Mouse (Mus musculus) cerebellum, adult 2 months (tissue): ENCODE data around the gene Spsb4.

Source experiments
- CTCF ChIP-seq: fragments of 200-500 bp; IDR thresholded peaks from 2 replicates; pipeline ENCODE4 v1.5.1; 2011; ENCODE audit warnings: low read depth, mild to moderate bottlenecking, control low read depth, low read length, moderate library complexity, borderline replicate concordance; ENCODE audit not compliant: insufficient read depth
- POLR2A ChIP-seq: fragments of 200-500 bp; IDR thresholded peaks from 2 replicates; pipeline ENCODE4 v1.6.1; 2011; ENCODE audit warnings: low read length, control low read depth, borderline replicate concordance; ENCODE audit not compliant: insufficient read depth

DNA sequence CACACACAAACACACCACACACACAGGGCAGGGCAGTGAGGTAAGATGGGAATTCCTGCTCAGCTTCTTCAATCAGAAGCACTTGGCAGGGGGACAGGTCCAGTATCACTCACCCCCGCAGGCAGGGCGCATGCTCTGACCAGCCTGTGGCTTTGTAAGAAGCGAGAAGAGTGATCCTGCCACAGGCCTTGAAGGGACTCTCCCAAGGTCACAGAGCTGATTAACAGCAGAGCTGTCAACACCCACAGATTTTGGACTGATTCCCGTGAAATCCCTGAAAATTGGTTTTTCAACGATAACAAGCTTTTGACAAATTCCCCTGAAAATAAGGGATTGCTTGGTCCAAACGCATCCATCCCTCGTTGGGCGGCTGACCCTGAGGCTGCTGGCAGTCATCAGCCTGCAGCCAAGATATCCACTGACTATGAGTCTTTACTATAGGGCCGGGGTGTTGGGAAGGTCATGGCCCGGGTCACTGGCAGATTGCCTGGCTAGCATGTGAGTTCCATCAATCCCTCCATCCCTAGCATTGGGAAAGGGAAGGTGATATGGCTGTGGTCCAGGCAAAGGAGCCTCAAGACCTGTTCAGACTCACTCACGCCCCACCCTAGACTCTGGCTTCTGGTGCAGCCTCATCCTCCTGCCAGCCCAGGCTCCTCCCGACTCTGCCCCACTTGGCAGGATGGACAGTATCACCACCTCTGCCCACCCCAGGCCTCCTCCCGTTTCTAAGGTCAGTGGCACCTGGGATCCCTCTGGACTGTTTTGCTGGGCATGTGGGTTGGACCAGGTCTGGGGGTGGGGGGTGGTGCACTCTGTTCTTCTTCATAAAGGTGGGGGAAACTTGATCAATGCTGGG is 41.1 kb downstream of the Spsb4 start:
- TF ChIP-seq CTCF, result no peak
- no peak for TF ChIP-seq POLR2A
